Mouse (Mus musculus) midbrain, embryonic 11.5 days (tissue): ENCODE measurements around the gene Olfr132. TPM values are rescaled to one million over a fixed set of nuclear protein-coding genes. Genes with fewer than 3 reads are reported as not detected.
"Not testable (repeated sequence)": the region's sequence is repeated elsewhere in the genome, so short reads cannot be mapped to it uniquely, and the experiment has no call there.

Source experiments
- ATAC-seq: fragments of 200-750 bp; cut with Nextera tagmentation; 2 replicates; pipeline ENCODE4 v1.8.0; 2017; ENCODE audit warnings: moderate TSS enrichment, moderate library complexity; ENCODE audit not compliant: low FRiP score
- DNase-seq: peaks from one replicate; pipeline ENCODE4 v3.0.0; 2015; ENCODE audit warnings: low spot score; ENCODE audit errors: missing footprints
- H3K27ac ChIP-seq: fragments of 300-500 bp; sonication (generic); 2 replicates; pipeline ENCODE4 v1.5.1; 2014; ENCODE audit warnings: low read depth, low read length
- H3K27me3 ChIP-seq: fragments of 300-500 bp; sonication (generic); 2 replicates; pipeline ENCODE4 v1.6.1; 2014; ENCODE audit warnings: mild to moderate bottlenecking, low read length, moderate library complexity, mixed read lengths; ENCODE audit not compliant: control insufficient read depth, insufficient read depth
- H3K36me3 ChIP-seq: fragments of 300-500 bp; sonication (generic); 2 replicates; pipeline ENCODE4 v1.6.1; 2014; ENCODE audit warnings: mild to moderate bottlenecking, low read length, moderate library complexity, mixed read lengths; ENCODE audit not compliant: control insufficient read depth, insufficient read depth
- H3K4me1 ChIP-seq: fragments of 300-500 bp; sonication (generic); 2 replicates; pipeline ENCODE4 v1.6.1; 2014; ENCODE audit warnings: low read length; ENCODE audit not compliant: control insufficient read depth, insufficient read depth
- H3K4me2 ChIP-seq: fragments of 300-500 bp; sonication (generic); 2 replicates; pipeline ENCODE4 v1.6.1; 2014; ENCODE audit warnings: mild to moderate bottlenecking, moderate library complexity
- H3K4me3 ChIP-seq: fragments of 300-500 bp; sonication (generic); 2 replicates; pipeline ENCODE4 v1.5.1; 2014; ENCODE audit warnings: low read depth, low read length
- H3K9ac ChIP-seq: fragments of 300-500 bp; sonication (generic); 2 replicates; pipeline ENCODE4 v1.6.1; 2014; ENCODE audit warnings: low read length
- H3K9me3 ChIP-seq: fragments of 300-500 bp; sonication (generic); 2 replicates; pipeline ENCODE4 v1.6.1; 2016; ENCODE audit warnings: low read length; ENCODE audit not compliant: control insufficient read depth
- WGBS: fragments of 180-500 bp; shearing (Covaris S2); extraction: QIAGEN DNeasy Blood & Tissue Kit; methylation state at CpG from one replicate; pipeline ENCODE4 v1.1.7; 2014; 5-methylcytosine and 5-hydroxymethylcytosine counted together
- polyA plus RNA-seq: library from polyadenylated mRNA; unstranded; fragments of >200 nt; fragmentation: Nextera tagmentation; extraction: Ambion mirVana; gene quantifications from 2 replicates; pipeline ENCODE4 v1.2.1, GENCODE M21; 2014

The Olfr132 gene
- not detected in 2 replicates for polyA plus RNA-seq

GRCm38 (mm10) chr17:38134426-38134825 is at the start of gene Olfr132:
Gene Olfr132 (minus strand): TSS chr17:38134526.
- no peak for DNase-seq
- no peak for ATAC-seq
- WGBS = 83% methylated on average over 1 of the region's 1 CpGs

DNA sequence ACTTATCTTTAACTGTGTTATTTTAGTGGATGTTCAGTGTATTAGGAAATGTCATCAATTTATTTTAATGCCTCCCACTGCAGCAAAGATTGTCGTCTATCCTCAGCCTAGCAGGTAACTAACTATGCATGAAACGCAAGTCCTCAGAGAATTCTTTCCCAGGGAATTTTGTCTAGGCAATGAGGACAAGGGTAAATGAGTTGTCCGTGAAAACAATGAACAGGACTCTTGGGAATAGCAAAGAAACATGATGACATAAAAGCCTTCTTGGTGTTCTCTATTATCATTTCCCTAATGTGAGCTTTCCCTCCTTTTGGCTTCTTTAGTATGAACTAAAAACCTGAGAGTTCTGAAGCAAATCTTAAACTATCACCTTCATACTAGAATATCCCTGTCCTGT is 36.8 kb upstream of the Olfr132 start, which contains the start of gene Olfr134:
Olfr134 (plus strand) TSS at position 301 of the 400 bp plus-strand sequence.
- no peak for DNase-seq
- H3K9ac ChIP-seq = no peak within 1 kb of the TSS
- no peak for ATAC-seq

More at GRCm38 (mm10) chr17:38134426-38134825, at the start of gene Olfr132:
- H3K4me2 ChIP-seq = no peak within 1 kb of the TSS
- H3K4me3 ChIP-seq = no peak within 1 kb of the TSS
- no peaks in the 10 kb centered on the region for H3K36me3 ChIP-seq
- H3K4me1 ChIP-seq = no peaks in the 10 kb centered on the region
- H3K27ac ChIP-seq = no peak within 1 kb of the TSS
- no peaks in the 10 kb centered on the region for H3K9me3 ChIP-seq
- no peaks in the 10 kb centered on the region for H3K27me3 ChIP-seq
- no peak within 1 kb of the TSS for H3K9ac ChIP-seq

GRCm38 (mm10) chr17:38144981-38145380 is 10.7 kb upstream of the Olfr132 start, which contains the start of gene Olfr133:
Gene Olfr133 (plus strand): TSS chr17:38145281.
- Histone ChIP-seq H3K36me3 (no peaks in the 10 kb centered on the region), H3K4me2 (no peak within 1 kb of the TSS), H3K27me3 (no peaks in the 10 kb centered on the region), H3K27ac (no peak within 1 kb of the TSS), H3K9ac (no peak within 1 kb of the TSS), H3K4me3 (no peak within 1 kb of the TSS), H3K9me3 (no peaks in the 10 kb centered on the region), H3K4me1 (no peaks in the 10 kb centered on the region)
- 65% methylated on average over 2 of the region's 2 CpGs for WGBS
- no peak for ATAC-seq
- no peak for DNase-seq

More for the DNA sequence above, 36.8 kb upstream of the Olfr132 start, which contains the start of gene Olfr134:
- no peaks in the 10 kb centered on the region for H3K4me1 ChIP-seq
- no peaks in the 10 kb centered on the region for H3K9me3 ChIP-seq
- H3K27ac ChIP-seq = no peak within 1 kb of the TSS
- WGBS = 79% methylated on average over 3 of the region's 3 CpGs
- H3K27me3 ChIP-seq = no peaks in the 10 kb centered on the region
- no peak within 1 kb of the TSS for H3K4me2 ChIP-seq
- H3K4me3 ChIP-seq = no peak within 1 kb of the TSS
- no peaks in the 10 kb centered on the region for H3K36me3 ChIP-seq

DNA sequence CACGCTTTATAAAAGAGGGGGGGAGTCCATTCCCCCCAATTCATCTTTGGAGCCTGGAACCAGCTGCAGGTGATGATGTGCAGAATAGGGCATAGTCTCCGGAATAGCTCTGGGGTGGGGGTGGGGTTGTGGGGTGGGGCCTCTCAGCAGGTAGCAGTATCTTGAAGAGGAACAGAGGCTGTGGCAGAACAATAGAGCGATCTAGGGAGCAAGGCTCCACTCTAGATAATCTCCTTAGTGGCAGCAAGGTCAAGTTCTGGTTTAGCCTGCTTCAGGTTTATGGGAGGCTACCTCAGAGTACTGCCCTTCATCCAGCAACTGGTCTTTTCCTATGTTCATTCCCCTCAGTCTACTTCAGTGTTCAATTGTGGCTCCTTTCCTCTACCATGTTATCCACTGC is 9.0 kb downstream of the Olfr132 start:
- not testable (repeated sequence) for H3K9me3 ChIP-seq, H3K9ac ChIP-seq, H3K36me3 ChIP-seq, DNase-seq, H3K27ac ChIP-seq, H3K27me3 ChIP-seq, H3K4me3 ChIP-seq, ATAC-seq, H3K4me2 ChIP-seq, H3K4me1 ChIP-seq
- 51% methylated on average over 3 of the region's 3 CpGs for WGBS

GRCm38 (mm10) chr17:38124199-38124598 is 10.1 kb downstream of the Olfr132 start:
- not testable (repeated sequence) for ATAC-seq, H3K4me2 ChIP-seq, H3K27me3 ChIP-seq, H3K4me1 ChIP-seq, H3K9me3 ChIP-seq, H3K9ac ChIP-seq, H3K27ac ChIP-seq, DNase-seq, H3K4me3 ChIP-seq, H3K36me3 ChIP-seq
- WGBS = 89% methylated on average over 1 of the region's 1 CpGs

DNA sequence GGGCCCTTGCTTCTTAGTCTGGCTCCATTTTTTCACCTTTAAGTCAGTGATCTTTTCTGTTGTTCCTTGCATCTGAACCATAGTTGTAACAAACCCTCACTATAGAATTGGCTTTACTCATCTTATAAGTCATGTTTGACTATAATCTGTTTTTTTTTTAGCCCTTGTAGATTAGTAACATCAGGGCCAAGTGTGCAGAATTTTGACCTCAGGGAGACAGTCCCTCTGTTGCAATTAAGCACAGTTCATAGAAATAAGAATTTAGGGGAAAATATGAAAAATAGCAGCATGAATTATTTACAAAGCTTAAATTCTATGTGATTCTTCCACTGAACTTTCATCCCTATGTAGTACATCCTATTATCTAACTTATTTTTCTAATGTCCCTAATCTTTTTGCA is 45.7 kb downstream of the Olfr132 start, which contains the start of gene Olfr131:
Olfr131 (minus strand) TSS at position 101 of the 400 bp plus-strand sequence.
- Histone ChIP-seq H3K27ac (no peak within 1 kb of the TSS), H3K9me3 (no peaks in the 10 kb centered on the region), H3K4me3 (no peak within 1 kb of the TSS), H3K27me3 (no peaks in the 10 kb centered on the region), H3K4me2 (no peak within 1 kb of the TSS), H3K36me3 (no peaks in the 10 kb centered on the region), H3K4me1 (no peaks in the 10 kb centered on the region), H3K9ac (no peak within 1 kb of the TSS)
- ATAC-seq (no peak), DNase-seq (no peak)

- H3K4me2 ChIP-seq = no peak overlapping the region
- no peak overlapping the region for H3K9ac ChIP-seq
- H3K4me1 ChIP-seq = no peaks in the 10 kb centered on the region
- ATAC-seq (no peak), DNase-seq (no peak)
- 94% methylated on average over 4 of the region's 4 CpGs for WGBS
- H3K36me3 ChIP-seq = no peaks in the 10 kb centered on the region
- no peaks in the 10 kb centered on the region for H3K9me3 ChIP-seq
- no peak overlapping the region for H3K4me3 ChIP-seq
- H3K27me3 ChIP-seq = no peaks in the 10 kb centered on the region
- no peak overlapping the region for H3K27ac ChIP-seq
Measured at GRCm38 (mm10) chr17:38082364-38082763, 52.0 kb downstream of the Olfr132 start.

Other genes with a start within 250 kb of the Olfr132 start
- gene Olfr127, start 234.1 kb downstream of the Olfr132 start, polyA plus RNA-seq = not detected in 2 replicates
- not detected in 2 replicates for gene Olfr128, start 214.0 kb downstream of the Olfr132 start, polyA plus RNA-seq
- not detected in 2 replicates for gene Olfr761, start 181.4 kb downstream of the Olfr132 start, polyA plus RNA-seq
- 0.03 TPM in 1 of 2 replicates, not detected in the other for gene Olfr129, start 74.4 kb downstream of the Olfr132 start, polyA plus RNA-seq
- not detected in 2 replicates for gene Olfr130, start 70.6 kb downstream of the Olfr132 start, polyA plus RNA-seq
- gene Olfr131, start 45.8 kb downstream of the Olfr132 start, polyA plus RNA-seq = not detected in 2 replicates
- not detected in 2 replicates for gene Olfr133, start 10.8 kb upstream of the Olfr132 start, polyA plus RNA-seq
- not detected in 2 replicates for gene Olfr134, start 36.9 kb upstream of the Olfr132 start, polyA plus RNA-seq
- gene Olfr135, start 69.8 kb upstream of the Olfr132 start, polyA plus RNA-seq = not detected in 2 replicates
- gene Olfr138, start 126.5 kb upstream of the Olfr132 start, polyA plus RNA-seq = not detected in 2 replicates
- gene Olfr137, start 173.0 kb upstream of the Olfr132 start, polyA plus RNA-seq = not detected in 2 replicates
- not detected in 2 replicates for gene Olfr136, start 195.3 kb upstream of the Olfr132 start, polyA plus RNA-seq